Mouse (Mus musculus) ES-Bruce4 (cell line): ENCODE data around the gene Col24a1.

Experiments
- CTCF ChIP-seq: IDR thresholded peaks from one replicate; pipeline ENCODE4 v1.8.1; 2011; ENCODE audit warnings: low read depth, low read length
- EP300 ChIP-seq: IDR thresholded peaks from 2 replicates; pipeline ENCODE4 v1.6.1; 2011; ENCODE audit warnings: low read depth, low read length; ENCODE audit not compliant: insufficient read depth

DNA sequence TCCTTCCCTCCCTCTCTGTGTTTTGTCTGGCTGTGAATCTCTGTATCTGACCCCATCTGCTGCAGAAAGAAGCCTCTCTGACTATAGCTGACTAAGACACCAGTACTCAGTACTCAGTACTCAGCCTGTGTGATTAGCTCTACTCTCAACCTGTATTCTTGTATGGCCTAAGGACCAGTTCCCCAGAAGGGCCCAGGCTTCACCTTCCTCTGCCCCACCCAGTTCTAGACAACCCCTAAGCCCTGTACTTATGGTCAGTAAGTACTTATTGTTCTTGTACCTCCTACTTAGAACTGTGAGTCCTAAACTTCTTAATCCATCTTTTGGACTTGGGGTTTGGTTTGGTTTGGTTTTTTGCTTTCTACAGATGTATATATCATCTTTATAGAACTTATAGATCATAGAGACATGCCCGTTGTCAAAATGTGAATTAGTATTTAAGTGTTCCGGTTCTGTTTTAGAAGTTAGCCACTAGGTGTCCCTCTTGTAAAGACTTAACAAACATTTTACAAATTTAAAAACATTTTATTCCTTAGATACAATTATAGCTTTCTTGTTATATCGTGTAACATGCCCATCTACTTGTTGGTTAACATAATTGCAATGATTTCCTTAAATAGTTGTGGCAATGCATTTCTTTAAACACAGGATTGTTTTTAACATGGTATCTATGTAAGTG lies 291.4 kb downstream of the Col24a1 start:
- TF ChIP-seq CTCF (no peak), EP300 (no peak)
